Mouse (Mus musculus): Measurements from ENCODE around the gene Rgs3.

DNA sequence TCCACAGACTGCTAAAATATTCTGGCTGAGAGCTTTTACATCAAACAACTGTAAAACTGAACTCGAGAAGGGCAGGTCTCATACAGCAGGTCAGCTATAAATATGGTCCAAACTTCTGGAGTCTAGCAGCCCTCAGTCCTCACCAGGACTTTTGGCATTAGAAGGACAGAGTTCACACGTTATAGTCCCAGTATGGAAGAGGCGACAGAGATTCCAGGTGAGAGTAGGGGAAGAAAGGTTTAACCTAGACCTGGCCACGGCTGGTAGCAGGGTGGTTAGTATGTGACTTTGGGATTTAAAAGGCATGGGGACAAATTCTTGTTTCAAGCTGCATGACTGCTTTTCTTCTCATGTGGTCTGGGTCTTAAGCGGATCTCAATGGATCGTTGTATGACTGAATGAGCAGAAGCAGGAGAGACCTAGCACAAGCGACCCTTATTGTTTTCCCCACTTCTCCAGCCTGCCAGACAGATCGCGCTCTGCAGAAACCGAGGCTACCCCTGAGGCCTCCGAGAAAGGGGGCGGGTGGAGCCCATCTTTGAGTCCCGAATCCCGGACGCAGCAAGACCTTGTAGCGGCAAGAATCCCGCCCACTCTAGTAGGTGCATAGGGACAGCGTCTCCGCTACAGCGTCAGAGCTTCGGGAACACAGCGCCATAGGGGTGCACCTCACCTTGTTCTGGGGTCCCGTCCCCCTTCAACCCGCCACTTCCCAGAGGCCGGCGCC, 40.4 kb upstream of the Rgs3 start:
- no peak for TF ChIP-seq CTCF (IDR thresholded peaks at IDR 0.05; ENCODE audit: extremely low read depth, insufficient read length, insufficient replicate concordance, low read depth, low read length)
- TF ChIP-seq POLR2A (IDR thresholded peaks at IDR 0.05; ENCODE audit: low read depth, low read length), result no peak

Measured in small intestine, adult 2 months (tissue).